Mouse (Mus musculus) right cerebral cortex, postnatal 36 days (tissue): ENCODE measurements around the gene Arf4.
"Not testable (repeated sequence)": the region's sequence is repeated elsewhere in the genome, so short reads cannot be mapped to it uniquely, and the experiment has no call there.

Experiments used
- DNase-seq, 2 experiments: peaks; one replicate each; pipeline ENCODE4 v3.0.0; 2022; ENCODE audit warnings: low spot score in 2 of 2, mixed read lengths in 1 of 2

The Arf4 gene

GRCm38 (mm10) chr14:26662488-26662887 is 24.6 kb downstream of the Arf4 start:
- DNase-seq = no peak

GRCm38 (mm10) chr14:26663851-26664250 is 26.0 kb downstream of the Arf4 start:
- DNase-seq = no peak

- DNase-seq = no peak
These were observed 30.1 kb downstream of the Arf4 start for GRCm38 (mm10) chr14:26667991-26668370.

GRCm38 (mm10) chr14:26668371-26669291 is 30.8 kb downstream of the Arf4 start:
- peak; percentile 55 to 67 for DNase-seq

GRCm38 (mm10) chr14:26669292-26670073 is 31.6 kb downstream of the Arf4 start, which contains the start of gene Pde12:
Pde12 (minus strand) TSS chr14:26669883.
- DNase-seq = peak; percentile 88 to 90

- no peak for DNase-seq
These were observed 33.1 kb downstream of the Arf4 start for GRCm38 (mm10) chr14:26670964-26671363.

- not testable (repeated sequence) for DNase-seq
These were observed 34.2 kb downstream of the Arf4 start for GRCm38 (mm10) chr14:26671870-26672615.

GRCm38 (mm10) chr14:26674476-26675169 is 36.7 kb downstream of the Arf4 start:
- not testable (repeated sequence) for DNase-seq

GRCm38 (mm10) chr14:26675371-26675770 is 37.5 kb downstream of the Arf4 start:
- no peak for DNase-seq

GRCm38 (mm10) chr14:26675791-26676190 is 37.9 kb downstream of the Arf4 start:
- no peak for DNase-seq

GRCm38 (mm10) chr14:26690727-26691126 is 52.9 kb downstream of the Arf4 start:
- DNase-seq = no peak

GRCm38 (mm10) chr14:26691363-26691762 is 53.5 kb downstream of the Arf4 start:
- DNase-seq = no peak

GRCm38 (mm10) chr14:26692974-26693373 is 55.1 kb downstream of the Arf4 start, which contains the start of gene Dnah12:
Dnah12 (plus strand) TSS chr14:26693274.
- DNase-seq = no peak

GRCm38 (mm10) chr14:26697912-26698311 is 60.0 kb downstream of the Arf4 start:
- DNase-seq = no peak

GRCm38 (mm10) chr14:26705246-26705645 is 67.4 kb downstream of the Arf4 start:
- not testable (repeated sequence) for DNase-seq
